Mouse (Mus musculus): ENCODE results near the gene Ptger3. TPM values are rescaled to one million over a fixed set of nuclear protein-coding genes. Genes with fewer than 3 reads are reported as not detected.

Gene Ptger3
- not detected in 4 replicates for total RNA-seq (2023; ENCODE audit: inconsistent age)

DNA sequence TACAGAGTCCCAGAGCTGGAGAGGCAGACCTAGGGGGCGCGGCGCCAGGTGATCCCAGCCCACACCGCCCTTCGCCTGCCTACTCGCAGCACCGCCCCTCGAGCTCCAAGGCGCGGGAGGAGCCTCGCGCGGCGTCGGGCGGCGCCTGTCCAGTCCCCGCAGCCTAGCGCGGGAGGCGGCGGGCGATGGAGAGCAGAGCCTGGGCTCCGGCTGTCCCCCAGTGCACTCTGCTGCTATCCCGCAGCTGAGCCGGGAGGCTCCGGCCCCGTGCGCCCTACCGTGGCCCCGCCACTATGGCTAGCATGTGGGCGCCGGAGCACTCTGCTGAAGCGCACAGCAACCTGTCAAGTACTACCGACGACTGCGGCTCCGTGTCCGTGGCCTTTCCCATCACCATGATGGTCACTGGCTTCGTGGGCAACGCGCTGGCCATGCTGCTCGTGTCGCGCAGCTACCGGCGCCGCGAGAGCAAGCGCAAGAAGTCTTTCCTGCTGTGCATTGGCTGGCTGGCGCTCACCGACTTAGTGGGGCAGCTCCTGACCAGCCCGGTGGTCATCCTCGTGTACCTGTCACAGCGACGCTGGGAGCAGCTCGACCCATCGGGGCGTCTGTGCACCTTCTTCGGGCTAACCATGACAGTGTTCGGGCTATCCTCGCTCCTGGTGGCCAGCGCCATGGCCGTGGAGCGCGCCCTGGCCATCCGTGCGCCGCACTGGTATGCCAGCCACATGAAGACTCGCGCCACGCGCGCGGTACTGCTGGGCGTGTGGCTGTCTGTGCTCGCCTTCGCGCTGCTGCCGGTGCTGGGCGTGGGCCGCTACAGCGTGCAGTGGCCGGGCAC, at the start of gene Ptger3:
Gene Ptger3 (plus strand): TSS at position 168 of the 841 bp plus-strand sequence.

DNA sequence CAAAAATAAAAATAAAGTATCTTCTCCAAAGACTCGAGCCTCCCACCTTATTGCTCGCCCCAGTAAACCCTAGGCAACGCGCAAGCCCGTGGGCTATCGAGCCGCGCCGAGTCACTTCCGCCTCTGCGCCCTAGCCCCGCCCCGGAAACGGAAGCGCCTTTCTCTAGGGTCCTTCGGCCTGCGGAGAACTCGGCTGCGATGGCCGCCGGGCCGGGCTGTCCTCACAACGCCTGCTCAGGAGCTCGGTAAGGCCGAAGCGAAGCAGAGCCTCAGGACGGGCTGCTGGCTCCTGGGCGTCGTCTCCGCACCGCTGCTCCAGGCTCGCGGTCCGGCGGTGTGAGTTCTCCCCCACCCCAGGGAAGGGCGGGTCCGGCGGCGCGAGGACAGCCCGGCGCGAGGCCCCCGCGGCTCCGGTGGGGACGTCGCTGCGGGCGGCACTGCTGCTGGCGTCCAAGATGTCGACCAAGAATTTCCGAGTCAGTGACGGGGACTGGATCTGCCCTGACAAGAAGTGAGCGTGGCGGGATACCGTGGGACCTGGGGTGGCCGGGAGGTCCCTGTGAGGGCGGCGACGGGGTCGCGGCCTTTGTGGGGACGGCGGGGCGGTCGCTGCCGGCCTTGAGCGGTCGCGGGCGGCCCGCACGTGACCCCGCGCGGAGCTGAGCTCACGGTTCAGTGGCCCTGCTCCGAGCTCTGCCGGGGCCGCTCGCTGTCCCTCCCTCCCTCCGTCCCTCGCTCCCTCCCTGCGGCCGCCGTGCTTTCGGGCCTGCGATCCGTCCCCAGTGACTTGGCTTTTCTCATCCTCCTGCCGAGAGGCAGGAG, 32.5 kb upstream of the Ptger3 start, which contains the start of gene Zranb2:
Gene Zranb2 (plus strand): TSS at position 197 of the 822 bp plus-strand sequence.

Other genes with a start within 250 kb of the Ptger3 start
- gene Zranb2, start 32.7 kb upstream of the Ptger3 start, total RNA-seq (2023; ENCODE audit: inconsistent age): 67.5 to 75.3 TPM (median 72.4 TPM) in 4 replicates

All from B cell, adult (primary cell).